Mouse (Mus musculus): ENCODE measurements at regions not wholly inside any gene's neighbourhood (a gene's known extent, or its start where the extent isn't known, plus 50 kb on each side); places are given as distances from the start of the nearest gene placed in this dataset.

DNA sequence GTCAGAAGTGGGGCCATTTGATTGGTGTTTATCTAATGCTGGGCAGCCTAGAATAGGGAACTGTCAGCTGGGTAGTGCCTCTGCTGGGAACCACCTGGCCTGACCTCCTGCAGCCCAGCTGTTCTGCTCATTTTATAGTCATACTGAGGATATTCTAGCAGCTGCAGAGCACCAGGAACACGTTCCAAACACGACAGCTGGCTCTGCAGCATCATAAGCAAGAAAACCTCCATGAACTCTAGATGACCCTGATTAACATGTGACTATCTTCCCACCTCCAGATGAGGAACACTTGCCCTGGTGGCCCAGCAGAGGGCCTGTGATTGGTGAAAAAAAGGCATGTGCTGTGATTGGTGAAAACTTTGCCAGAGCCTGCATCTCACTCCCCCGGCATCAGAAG is 210.6 kb upstream of the Ano5 start:
- DNase-seq (ENCODE audit: low spot score) = no peak

DNA sequence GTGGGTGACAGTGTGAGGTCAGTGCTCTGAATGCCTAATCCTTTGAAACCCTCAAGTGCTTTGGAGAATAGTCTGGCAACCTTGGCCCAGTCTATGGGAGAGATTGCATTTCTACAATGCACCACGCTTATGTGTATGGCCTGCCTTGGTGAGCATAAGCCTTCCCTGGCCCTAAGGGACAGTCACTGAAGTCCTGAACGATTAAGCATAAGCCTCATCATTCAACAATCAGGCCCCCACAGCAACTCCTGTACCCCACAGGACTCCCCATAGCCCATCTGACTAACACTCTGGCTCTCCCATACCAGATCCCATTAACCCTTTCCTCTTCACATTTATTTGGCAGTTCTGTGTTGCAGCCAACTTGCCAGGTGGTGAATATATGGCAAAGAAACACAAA is 203.1 kb upstream of the Ano5 start:
- DNase-seq (ENCODE audit: low spot score) = no peak

DNA sequence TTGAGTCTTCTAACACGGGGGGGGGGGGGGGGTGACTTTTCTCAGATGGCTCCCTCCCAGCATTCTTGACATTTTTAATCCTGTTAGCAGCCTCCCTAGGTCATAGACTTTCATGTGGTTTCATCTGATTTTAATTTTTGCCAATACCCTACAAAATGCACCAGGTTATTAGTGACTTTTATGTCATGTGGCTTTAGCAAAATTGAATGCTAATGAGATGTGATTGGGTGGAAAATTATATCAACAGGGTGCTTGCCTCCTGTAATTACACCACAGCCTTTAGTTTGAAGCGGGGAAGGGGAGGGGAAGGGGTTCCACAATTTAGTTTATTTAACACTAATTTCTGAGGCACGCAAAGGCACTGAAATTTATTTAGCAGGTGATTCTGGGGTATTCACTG is 200.6 kb upstream of the Ano5 start:
- no peak for DNase-seq (ENCODE audit: low spot score)

DNA sequence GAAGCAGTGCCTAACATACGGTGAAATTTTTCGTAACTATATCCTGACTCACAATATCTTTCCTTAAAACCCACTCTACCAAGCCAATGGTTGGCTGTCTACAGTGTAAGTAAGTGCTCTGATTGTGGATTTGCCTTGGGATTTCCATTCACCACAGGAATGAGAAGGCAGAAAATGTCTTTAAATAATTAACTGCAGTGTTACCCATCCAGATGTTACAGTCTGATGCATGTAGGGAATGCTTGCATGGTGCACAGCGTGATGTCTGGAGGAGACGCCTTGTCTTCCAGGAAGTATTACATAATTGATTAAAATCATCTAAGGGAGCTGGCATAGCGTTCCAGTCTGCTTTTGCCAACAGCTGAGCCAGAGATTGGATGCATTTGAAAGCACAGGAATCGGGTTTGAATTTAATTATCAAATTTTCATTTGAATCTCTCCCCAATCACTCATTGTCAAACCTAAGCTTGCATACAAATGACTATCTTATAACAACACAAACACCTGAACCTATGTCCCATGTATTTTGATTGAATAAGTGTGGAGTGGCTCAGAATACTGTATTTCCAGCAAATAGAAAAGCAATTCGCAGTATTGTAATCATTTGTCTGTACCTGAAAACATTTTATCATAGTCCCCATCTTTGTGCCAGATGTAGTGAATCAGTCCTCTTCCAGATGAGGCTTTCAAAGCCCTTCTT is 170.8 kb upstream of the Ano5 start:
- no peak for DNase-seq (ENCODE audit: low spot score)

DNA sequence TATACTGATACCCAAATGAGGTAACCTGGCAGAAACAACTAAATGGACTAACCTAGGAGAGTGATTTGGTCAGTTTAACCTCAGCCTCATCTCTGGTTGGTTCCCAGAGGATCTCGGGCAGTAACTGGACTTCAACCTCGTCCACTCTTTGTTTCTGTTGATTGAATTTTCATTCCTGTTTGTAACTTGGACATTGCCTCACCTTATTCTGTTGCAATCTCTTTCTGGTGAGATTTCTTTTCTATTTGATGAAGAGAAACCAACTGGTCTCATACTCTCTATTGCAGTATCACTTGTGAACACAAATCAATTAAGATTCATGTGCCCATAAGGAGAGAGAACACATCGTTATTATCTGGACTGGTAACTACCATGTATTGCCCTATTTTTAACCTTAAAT is 163.3 kb upstream of the Ano5 start:
- DNase-seq (ENCODE audit: low spot score) = no peak

DNA sequence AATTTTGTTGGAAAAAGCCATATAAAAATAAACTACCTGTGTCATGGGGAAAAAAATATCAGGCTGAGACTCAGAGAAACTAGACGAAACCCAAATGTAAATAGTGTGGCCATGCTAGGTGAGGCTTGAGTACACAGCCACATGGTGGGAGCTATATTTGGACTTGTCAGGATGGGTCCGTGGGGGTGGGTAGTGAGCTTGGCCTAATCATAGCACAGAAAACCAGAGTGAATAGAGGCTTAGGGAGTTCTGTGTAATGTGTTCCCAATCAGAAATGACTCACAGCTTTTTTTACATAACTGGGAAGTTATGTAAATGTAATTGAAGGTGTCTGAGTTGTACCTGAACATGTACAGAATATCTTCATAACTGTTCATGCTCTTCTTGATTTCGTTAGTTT is 150.7 kb upstream of the Ano5 start:
- DNase-seq (ENCODE audit: low spot score) = peak; percentile 27

DNA sequence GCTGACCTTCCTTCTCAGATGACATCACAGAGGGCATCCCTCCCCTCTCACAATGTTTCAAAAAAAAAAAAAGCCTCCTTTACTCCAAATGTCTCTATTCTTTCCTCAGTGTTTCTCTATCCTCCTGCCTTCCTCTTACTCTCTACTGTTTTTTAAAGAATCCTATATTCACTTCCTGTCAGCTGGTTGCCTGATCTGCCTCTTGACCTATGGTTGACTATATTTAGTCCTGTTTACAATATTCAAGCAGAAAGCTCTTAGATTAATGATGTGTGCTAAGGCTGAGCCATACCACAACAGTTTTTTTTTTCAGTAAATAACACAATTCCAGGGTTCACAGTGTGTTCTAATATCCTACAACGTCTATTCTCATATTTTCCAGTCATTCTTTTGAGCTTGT is 133.2 kb upstream of the Ano5 start:
- DNase-seq (ENCODE audit: low spot score) = no peak
